In genomic region chr6:6890047-6890446, GRCm38 (mm10) we compare ENCODE assay signal across 26 mouse cellular contexts. TPM values are rescaled to one million over a fixed set of nuclear protein-coding genes. Genes with fewer than 3 reads are reported as not detected.
DNase-seq lines count a peak whose midpoint lies in the region; ATAC-seq and TF ChIP-seq lines count a peak whose summit lies in the region.
"Had no signal": no experiment of that assay in that cellular context is flagged by ENCODE, and none has a peak within 500 bp of the region (broad histone marks: within the 10 kb centered on the region; RNA-seq: fewer than 3 reads in every experiment).

No protein-coding gene starts in this region.

- H3K9ac ChIP-seq in heart, postnatal 0 days (replicated peaks; ENCODE audit: low read depth, low read length): no peak overlapping the region
- no peak overlapping the region for H3K9ac ChIP-seq in lung, postnatal 0 days (replicated peaks; ENCODE audit: low read depth)
- H3K9ac ChIP-seq: forebrain, embryonic 15.5 days; heart, embryonic 12.5 days; midbrain, embryonic 12.5 days; stomach, embryonic 15.5 days had no signal

- 0 out of 2 replicates have a peak, but pooled peaks cover 11% of the 10 kb centered on the region for H3K27me3 ChIP-seq in heart, postnatal 0 days (ENCODE audit: control insufficient read depth, insufficient read depth, low read length)
- H3K27me3 ChIP-seq in lung, postnatal 0 days (replicated peaks; ENCODE audit: insufficient read depth, low read length): peaks cover 6% of the 10 kb centered on the region; the same call in 1 of the 2 replicates
- H3K27me3 ChIP-seq: forebrain, embryonic 15.5 days had no signal

- no peak for TF ChIP-seq POLR2A in embryonic fibroblast, embryonic 13.5 days (IDR thresholded peaks at IDR 0.05; ENCODE audit: low read depth, low read length)

- TF ChIP-seq CTCF in heart, postnatal 0 days (IDR thresholded peaks at IDR 0.05; ENCODE audit: low read depth): peak; percentile 26; the same call in 1 of the 2 replicates
- peak; percentile 22; the same call in 1 of the 2 replicates for TF ChIP-seq CTCF in lung, postnatal 0 days (IDR thresholded peaks at IDR 0.05)
- TF ChIP-seq CTCF in embryonic fibroblast, embryonic 13.5 days (IDR thresholded peaks at IDR 0.05; ENCODE audit: borderline replicate concordance, insufficient read depth, low read length): peak; percentile 19; the same call in 1 of the 2 replicates

- H3K4me2 ChIP-seq in heart, postnatal 0 days (ENCODE audit: low read depth, low read length): no peak overlapping the region
- H3K4me2 ChIP-seq in lung, postnatal 0 days (replicated peaks; ENCODE audit: low read depth, low read length): no peak overlapping the region
- H3K4me2 ChIP-seq: forebrain, embryonic 15.5 days; heart, embryonic 12.5 days; liver, embryonic 11.5 days; midbrain, embryonic 12.5 days; stomach, embryonic 15.5 days had no signal

- no peak for ATAC-seq in heart, postnatal 0 days (ENCODE audit: insufficient read depth, low read depth)
- no peak for ATAC-seq in lung, postnatal 0 days
- ATAC-seq in inflammation-experienced regulatory T-cells, adult 6 months: no peak
- ATAC-seq: forebrain, embryonic 15.5 days; hindbrain, embryonic 16.5 days had no signal

- peak; percentile 13 for DNase-seq in embryo, embryonic 10.5 days (ENCODE audit: low spot score)
- DNase-seq in embryo, embryonic 9.5 days (ENCODE audit: extremely low spot score): no peak
- DNase-seq in heart, postnatal 0 days (ENCODE audit: low spot score): no peak
- DNase-seq in heart, adult 9 months (ENCODE audit: low spot score in 2 of 2): no peak
- DNase-seq in lung, postnatal 0 days (ENCODE audit: low spot score): no peak
- no peak for DNase-seq in lung, postnatal 14 days
- DNase-seq: cerebellum, adult 9-10 months; heart, postnatal 4 days; kidney, adult 2 months; kidney, postnatal 25 days; layer of hippocampus, adult 9-11 months; lung, adult 2 months; right cerebral cortex, postnatal 25 days; thymus, adult 2 months had no signal

- H3K4me3 ChIP-seq in heart, postnatal 0 days (ENCODE audit: low read depth, low read length): no peak overlapping the region
- no peak overlapping the region for H3K4me3 ChIP-seq in lung, postnatal 0 days (ENCODE audit: low read depth, low read length)
- no peak overlapping the region for H3K4me3 ChIP-seq in embryonic fibroblast, embryonic 13.5 days (ENCODE audit: insufficient read depth, low read length)
- H3K4me3 ChIP-seq: forebrain, embryonic 15.5 days; heart, embryonic 12.5 days; midbrain, embryonic 12.5 days; myocyte; stomach, embryonic 15.5 days had no signal

- WGBS in heart, postnatal 0 days: 61% methylated on average over 6 of the region's 6 CpGs
- WGBS in lung, postnatal 0 days: 59% methylated on average over 6 of the region's 6 CpGs

- no peaks in the 10 kb centered on the region for H3K36me3 ChIP-seq in heart, postnatal 0 days (replicated peaks; ENCODE audit: control insufficient read depth, insufficient read depth, low read length)
- H3K36me3 ChIP-seq in lung, postnatal 0 days (ENCODE audit: insufficient read depth, low read length): no peaks in the 10 kb centered on the region
- H3K36me3 ChIP-seq: forebrain, embryonic 15.5 days; heart, embryonic 12.5 days; midbrain, embryonic 12.5 days; stomach, embryonic 15.5 days had no signal

- no peak for TF ChIP-seq EP300 in heart, postnatal 0 days (IDR thresholded peaks at IDR 0.05; ENCODE audit: low read depth)
- TF ChIP-seq EP300 in lung, postnatal 0 days (IDR thresholded peaks at IDR 0.05): no peak

- no peaks in the 10 kb centered on the region for H3K9me3 ChIP-seq in heart, postnatal 0 days (replicated peaks; ENCODE audit: control insufficient read depth, low read length)
- no peaks in the 10 kb centered on the region for H3K9me3 ChIP-seq in lung, postnatal 0 days (ENCODE audit: low read length)
- H3K9me3 ChIP-seq: forebrain, embryonic 15.5 days; heart, embryonic 12.5 days; midbrain, embryonic 12.5 days; stomach, embryonic 15.5 days had no signal

- H3K4me1 ChIP-seq in heart, postnatal 0 days (ENCODE audit: control insufficient read depth, insufficient read depth): no peaks in the 10 kb centered on the region
- no peaks in the 10 kb centered on the region for H3K4me1 ChIP-seq in lung, postnatal 0 days (ENCODE audit: insufficient read depth, low read depth, low read length)
- H3K4me1 ChIP-seq in embryonic fibroblast, embryonic 13.5 days (ENCODE audit: control insufficient read depth, insufficient read depth, low read length): no peaks in the 10 kb centered on the region
- H3K4me1 ChIP-seq: forebrain, embryonic 15.5 days; heart, embryonic 12.5 days; midbrain, embryonic 12.5 days; stomach, embryonic 15.5 days had no signal

- no peak overlapping the region for H3K27ac ChIP-seq in heart, postnatal 0 days (ENCODE audit: low read depth)
- no peak overlapping the region for H3K27ac ChIP-seq in lung, postnatal 0 days (ENCODE audit: low read length)
- H3K27ac ChIP-seq in embryonic fibroblast, embryonic 13.5 days (ENCODE audit: insufficient read depth, low read length): no peak overlapping the region
- H3K27ac ChIP-seq: forebrain, embryonic 15.5 days; midbrain, embryonic 12.5 days; stomach, embryonic 15.5 days had no signal

RNA-seq across cellular contexts. Expression of gene Dlx5, which starts 8.2 kb away (rescaled TPM):
- total RNA-seq in heart, postnatal 0 days (2014; rRNA removed; ENCODE audit: low replicate concordance): 0.58 TPM in 1 of 2 replicates, not detected in the other
- polyA plus RNA-seq in heart, postnatal 0 days (2015; fragmentation: Nextera tagmentation; extraction: Ambion mirVana): 0.68 and 0.97 TPM in 2 replicates
- not detected in 2 replicates for polyA plus RNA-seq in lung, postnatal 0 days (2015; fragmentation: Nextera tagmentation; extraction: Ambion mirVana)
- polyA plus RNA-seq in embryonic fibroblast, embryonic 13.5 days (2011; ENCODE audit: insufficient read length, low read depth, missing spikeins): 0.62 and 1.2 TPM in 2 replicates
- polyA plus RNA-seq in inflammation-experienced regulatory T-cells, adult 6 months (2017; shearing (Covaris generic)): not detected
- polyA plus RNA-seq: hindbrain, embryonic 16.5 days; kidney, adult 2 months; lung, adult 2 months; myocyte; neural tube, embryonic 14.5 days had no signal

RNA-seq across cellular contexts. Expression of gene Dlx6, which starts 26.9 kb away (rescaled TPM):
- not detected in 2 replicates for total RNA-seq in heart, postnatal 0 days (2014; rRNA removed; ENCODE audit: low replicate concordance)
- not detected in 2 replicates for polyA plus RNA-seq in heart, postnatal 0 days (2015; fragmentation: Nextera tagmentation; extraction: Ambion mirVana)
- not detected in 2 replicates for polyA plus RNA-seq in lung, postnatal 0 days (2015; fragmentation: Nextera tagmentation; extraction: Ambion mirVana)
- 1.0 TPM in 1 of 2 replicates, not detected in the other for polyA plus RNA-seq in embryonic fibroblast, embryonic 13.5 days (2011; ENCODE audit: insufficient read length, low read depth, missing spikeins)
- polyA plus RNA-seq in inflammation-experienced regulatory T-cells, adult 6 months (2017; shearing (Covaris generic)): not detected
- total RNA-seq: adrenal gland, adult 18-20 months; gastrocnemius, postnatal 4 days; heart, postnatal 4 days had no signal
- polyA plus RNA-seq: heart, embryonic 12.5 days; hindbrain, embryonic 16.5 days; kidney, adult 2 months; liver, embryonic 11.5 days; lung, adult 2 months; myocyte; neural tube, embryonic 14.5 days; thymus, adult 2 months had no signal
